Mouse (Mus musculus): ENCODE data around the gene Psmb4.

DNA sequence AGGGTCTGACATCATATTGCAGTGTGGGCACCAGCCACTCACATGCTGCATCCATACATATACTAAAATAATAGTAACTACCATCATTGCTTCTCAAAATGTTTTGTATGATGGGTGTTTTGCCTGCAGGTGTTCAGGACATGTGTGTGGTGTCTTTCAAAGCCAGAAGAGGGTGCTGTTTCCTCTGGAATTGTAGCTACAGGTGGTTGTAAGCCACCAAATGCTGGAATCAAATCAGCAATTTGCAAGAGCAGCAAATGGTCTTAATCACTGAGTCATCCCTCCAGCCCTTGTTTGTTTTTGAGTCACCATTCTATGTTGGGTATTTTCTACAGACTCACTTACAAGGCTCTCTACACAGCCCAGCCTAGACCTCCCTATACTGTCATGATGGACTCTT lies 1.8 kb upstream of the Psmb4 start:
- TF ChIP-seq POLR2AphosphoS2 (IDR thresholded peaks at IDR 0.05; ENCODE audit: insufficient read length, low read depth) (no peak), CEBPB (IDR thresholded peaks at IDR 0.05; ENCODE audit: insufficient read depth, poor library complexity, severe bottlenecking) (no peak)

Measured in myocyte (in vitro differentiated cells).